Mouse (Mus musculus) C2C12 (cell line): ENCODE results near the gene Gm10964. TPM values are rescaled to one million over a fixed set of nuclear protein-coding genes. Genes with fewer than 3 reads are reported as not detected.

ENCODE experiments used
- H3K27me3 ChIP-seq: one replicate; pipeline ENCODE4 v1.6.1; 2011; ENCODE audit not compliant: control insufficient read depth, insufficient read depth, insufficient read length
- H3K36me3 ChIP-seq: one replicate; pipeline ENCODE4 v1.6.1; 2011; ENCODE audit not compliant: control insufficient read depth, insufficient read depth
- H3K4me3 ChIP-seq: one replicate; pipeline ENCODE4 v1.5.1; 2011; ENCODE audit warnings: mild to moderate bottlenecking, control low read depth; ENCODE audit not compliant: poor library complexity, insufficient read depth, severe bottlenecking
- H3K79me2 ChIP-seq: one replicate; pipeline ENCODE4 v1.6.1; 2011; ENCODE audit not compliant: control insufficient read depth, insufficient read depth
- H3K79me3 ChIP-seq: one replicate; pipeline ENCODE4 v1.6.1; 2011; ENCODE audit warnings: low read depth, control low read depth
- H3ac ChIP-seq: one replicate; pipeline ENCODE3; 2011; ENCODE audit warnings: low read depth; ENCODE audit not compliant: control insufficient read depth, insufficient read length
- CEBPB ChIP-seq: IDR thresholded peaks from one replicate; pipeline ENCODE4 v1.6.1; 2011; ENCODE audit warnings: low read depth, mild to moderate bottlenecking, control low read depth, moderate library complexity
- CTCF ChIP-seq: IDR thresholded peaks from one replicate; pipeline ENCODE4 v1.5.1; 2011; ENCODE audit not compliant: control insufficient read depth, insufficient read depth, insufficient read length
- FOSL1 ChIP-seq: IDR thresholded peaks from one replicate; pipeline ENCODE4 v1.8.0; 2011; ENCODE audit warnings: mild to moderate bottlenecking, low read length; ENCODE audit not compliant: poor library complexity, insufficient read depth, severe bottlenecking
- MAX ChIP-seq: IDR thresholded peaks from one replicate; pipeline ENCODE4 v1.6.1; 2011; ENCODE audit warnings: mild to moderate bottlenecking, control low read depth
- MYOD1 ChIP-seq: IDR thresholded peaks from one replicate; pipeline ENCODE4 v1.6.1; 2011; ENCODE audit warnings: low read depth; ENCODE audit not compliant: control insufficient read depth, insufficient read length
- MYOG ChIP-seq: IDR thresholded peaks from one replicate; pipeline ENCODE4 v1.6.1; 2011; ENCODE audit not compliant: control insufficient read depth, insufficient read length; ENCODE audit errors: extremely low read depth
- USF1 ChIP-seq: IDR thresholded peaks from one replicate; pipeline ENCODE4 v1.6.1; 2011; ENCODE audit warnings: low read depth, mild to moderate bottlenecking, control low read depth, moderate library complexity
- polyA plus RNA-seq: library from polyadenylated mRNA; unstranded; fragments of >200 nt; fragmentation: generic; extraction: Trizol; gene quantifications from one replicate; pipeline ENCODE4 v1.2.1, GENCODE M21; 2012; ENCODE audit warnings: missing spikeins

Gene Gm10964
- polyA plus RNA-seq, 1 experiment = not detected

DNA sequence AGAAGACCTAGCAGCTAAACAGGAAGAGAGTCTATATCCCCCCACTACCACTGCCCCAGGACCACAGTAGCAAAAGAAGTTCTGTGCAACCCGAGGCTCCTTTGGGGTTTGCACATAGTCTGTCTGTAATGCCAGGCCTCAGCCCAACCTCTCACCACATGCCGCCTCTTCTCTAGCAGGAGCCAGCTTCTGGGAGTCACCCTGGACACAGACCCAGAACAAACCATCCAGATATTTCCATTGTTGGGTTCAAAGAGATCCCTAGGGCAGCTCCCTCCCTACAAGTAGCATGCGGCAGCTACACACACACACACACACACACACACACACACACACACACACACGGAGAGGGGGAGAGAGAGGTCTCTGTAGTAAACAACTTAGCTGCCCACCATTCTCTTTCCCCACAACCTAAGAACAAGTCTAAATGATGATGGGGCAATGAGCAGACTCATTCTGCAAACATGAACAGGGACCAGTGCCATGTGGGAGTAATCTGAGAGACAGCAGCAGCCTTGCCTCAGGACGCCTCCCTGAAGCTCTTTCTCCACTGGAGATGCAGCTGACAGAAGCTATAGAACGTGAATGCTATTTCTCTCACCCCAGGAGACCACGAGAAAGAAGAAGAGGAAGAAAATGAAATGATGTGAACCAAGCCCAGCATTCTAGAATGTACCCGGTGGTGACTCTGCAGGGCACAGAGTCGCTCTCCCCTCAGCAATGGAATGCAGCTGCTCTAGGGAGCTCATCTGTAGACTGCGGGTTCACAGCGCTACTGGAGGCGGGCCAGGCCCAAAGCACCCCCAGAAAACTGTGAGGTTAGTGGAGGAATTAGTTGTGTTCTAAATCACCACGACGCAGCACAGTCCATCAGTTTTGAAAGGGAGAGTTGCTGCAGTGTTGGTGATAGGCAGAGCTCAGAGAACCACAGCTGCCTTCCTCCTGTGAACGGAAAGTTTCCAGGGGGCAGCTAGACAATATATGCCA, 22.1 kb upstream of the Gm10964 start:
- H3K79me2 ChIP-seq = no peaks in the 10 kb centered on the region
- no peaks in the 10 kb centered on the region for H3K79me3 ChIP-seq
- H3K27me3 ChIP-seq = no peaks in the 10 kb centered on the region
- no peaks in the 10 kb centered on the region for H3K36me3 ChIP-seq
- H3K4me3 ChIP-seq = no peak overlapping the region
- no peak overlapping the region for H3ac ChIP-seq
- no peak for TF ChIP-seq FOSL1
- peak; percentile 54 for TF ChIP-seq CEBPB

DNA sequence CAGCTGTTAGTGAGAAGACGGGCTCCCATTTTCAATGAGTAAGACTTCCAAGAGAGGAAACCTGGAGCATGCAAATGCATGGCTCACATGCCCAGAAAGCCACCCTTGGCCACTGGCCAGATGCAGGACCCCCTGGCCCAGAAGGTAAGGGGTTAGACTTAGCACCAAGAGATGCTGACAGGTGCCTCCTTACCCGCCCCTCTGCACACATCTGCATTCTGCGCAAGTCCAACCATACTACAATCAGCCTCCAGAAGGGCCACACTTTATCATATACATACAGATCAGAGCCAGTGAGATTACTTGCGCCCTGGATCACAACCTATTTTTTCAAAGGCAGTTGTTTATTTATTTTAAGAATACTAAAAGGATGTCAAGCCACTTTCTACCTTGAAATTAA, 20.4 kb upstream of the Gm10964 start:
- no peak overlapping the region for H3K4me3 ChIP-seq
- no peaks in the 10 kb centered on the region for H3K27me3 ChIP-seq
- no peaks in the 10 kb centered on the region for H3K79me3 ChIP-seq
- TF ChIP-seq CTCF (no peak), CEBPB (no peak), FOSL1 (no peak), MYOG (no peak), MAX (no peak), USF1 (no peak), MYOD1 (no peak)
- no peaks in the 10 kb centered on the region for H3K36me3 ChIP-seq
- no peak overlapping the region for H3ac ChIP-seq
- H3K79me2 ChIP-seq = no peaks in the 10 kb centered on the region

DNA sequence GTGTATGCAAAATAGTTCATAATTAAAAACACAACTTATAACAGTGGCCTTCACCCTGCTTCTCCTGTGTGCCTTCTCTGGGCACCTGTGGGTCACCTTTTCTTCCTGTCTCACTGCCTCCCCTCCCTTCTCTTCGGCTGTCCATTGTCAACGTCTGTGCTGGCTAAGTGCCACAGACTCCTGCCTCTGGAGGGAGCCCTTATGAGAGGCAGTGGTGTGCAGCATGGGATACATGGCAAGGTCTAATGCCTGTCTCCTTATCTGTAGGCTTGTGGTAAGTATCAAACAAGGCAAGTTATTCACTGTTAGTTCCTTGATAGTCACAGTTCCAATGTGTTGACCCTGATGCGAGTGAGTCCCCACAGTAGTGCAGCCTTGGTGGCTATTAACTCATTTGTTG, 15.0 kb upstream of the Gm10964 start:
- Histone ChIP-seq H3K79me2 (no peaks in the 10 kb centered on the region), H3ac (no peak overlapping the region), H3K36me3 (no peaks in the 10 kb centered on the region), H3K79me3 (no peaks in the 10 kb centered on the region), H3K27me3 (no peaks in the 10 kb centered on the region), H3K4me3 (no peak overlapping the region)
- TF ChIP-seq CTCF (no peak), MAX (no peak), FOSL1 (no peak), USF1 (no peak)

DNA sequence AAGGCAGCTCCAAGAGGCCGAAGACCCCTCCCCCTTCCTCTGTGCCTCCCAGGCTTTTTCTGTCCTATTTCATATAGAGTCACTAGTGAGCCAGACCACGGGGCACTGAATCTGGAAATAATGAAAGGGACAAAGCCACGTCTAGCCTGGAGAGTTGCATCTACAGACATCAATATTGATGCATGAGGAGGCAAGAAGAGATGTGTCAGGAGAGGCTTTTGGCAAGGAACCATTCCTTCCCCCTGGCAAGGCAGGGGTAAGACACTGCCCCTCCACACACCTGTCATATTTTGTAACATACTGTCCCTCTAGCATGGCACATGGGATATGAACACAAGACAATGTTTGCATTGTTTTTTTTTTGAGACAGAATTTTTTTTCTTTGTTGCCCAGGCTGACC, 12.5 kb upstream of the Gm10964 start:
- no peak overlapping the region for H3ac ChIP-seq
- no peaks in the 10 kb centered on the region for H3K79me3 ChIP-seq
- TF ChIP-seq MYOD1 = peak; percentile 68
- TF ChIP-seq USF1 = no peak
- no peaks in the 10 kb centered on the region for H3K79me2 ChIP-seq
- no peaks in the 10 kb centered on the region for H3K27me3 ChIP-seq
- no peaks in the 10 kb centered on the region for H3K36me3 ChIP-seq
- no peak overlapping the region for H3K4me3 ChIP-seq

DNA sequence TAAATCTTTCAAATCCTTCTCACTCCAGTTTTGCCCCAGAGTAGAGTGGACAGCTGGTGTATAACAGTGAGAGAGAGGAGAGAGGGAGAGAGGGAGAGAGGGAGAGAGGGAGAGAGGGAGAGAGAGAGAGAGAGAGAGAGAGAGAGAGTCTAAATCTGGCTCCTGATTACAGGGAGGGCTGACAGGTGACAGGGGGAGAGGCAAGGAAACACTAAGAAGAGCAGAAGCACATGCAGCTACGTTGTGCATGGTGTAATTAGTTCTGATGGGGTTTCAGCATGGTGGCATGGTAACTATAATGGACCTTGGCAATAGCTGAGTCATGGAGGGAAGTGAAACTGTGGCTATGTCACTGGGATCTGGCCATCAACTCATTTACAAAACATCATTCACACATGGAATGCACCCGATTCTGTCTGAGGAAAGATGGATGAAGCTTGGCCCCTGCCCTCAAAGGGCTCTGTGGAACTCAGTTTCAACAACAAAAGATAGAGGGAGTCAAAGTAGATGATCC, 11.3 kb upstream of the Gm10964 start:
- TF ChIP-seq MYOG = no peak
- TF ChIP-seq CTCF = no peak
- no peak for TF ChIP-seq FOSL1
- no peak for TF ChIP-seq USF1
- TF ChIP-seq MAX = no peak
- TF ChIP-seq MYOD1 = no peak
- TF ChIP-seq CEBPB = no peak
- Histone ChIP-seq H3K27me3 (no peaks in the 10 kb centered on the region), H3ac (no peak overlapping the region), H3K79me2 (no peaks in the 10 kb centered on the region), H3K79me3 (no peaks in the 10 kb centered on the region), H3K36me3 (no peaks in the 10 kb centered on the region), H3K4me3 (no peak overlapping the region)

DNA sequence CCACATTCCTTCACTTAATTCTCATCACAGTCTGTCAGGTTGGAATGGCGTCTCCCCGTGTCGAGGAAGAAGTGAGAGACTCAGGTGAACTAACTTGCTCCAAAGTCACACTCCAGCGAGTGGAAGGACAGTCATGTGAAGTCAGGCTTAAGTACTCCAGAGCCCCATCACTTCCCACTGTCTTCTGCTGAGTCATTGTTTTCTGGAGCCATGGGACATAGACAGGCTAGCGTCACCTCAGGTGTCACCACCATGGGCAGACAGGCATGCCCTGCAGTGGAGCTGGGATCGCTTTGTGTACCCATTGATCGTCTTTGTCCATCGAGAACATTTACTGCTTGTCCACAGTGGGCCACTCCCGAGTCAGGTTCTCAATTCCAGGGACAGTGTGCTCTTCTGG, 9.3 kb upstream of the Gm10964 start:
- Histone ChIP-seq H3K27me3 (no peaks in the 10 kb centered on the region), H3K4me3 (no peak overlapping the region), H3K36me3 (no peaks in the 10 kb centered on the region), H3K79me2 (no peaks in the 10 kb centered on the region), H3K79me3 (no peaks in the 10 kb centered on the region), H3ac (no peak overlapping the region)
- TF ChIP-seq MAX = no peak
- no peak for TF ChIP-seq CTCF
- TF ChIP-seq MYOG = no peak
- no peak for TF ChIP-seq USF1
- TF ChIP-seq CEBPB = no peak
- no peak for TF ChIP-seq FOSL1
- no peak for TF ChIP-seq MYOD1
